Mouse (Mus musculus) liver, embryonic 14 days (tissue): ENCODE results near the gene Gm20449. TPM values are rescaled to one million over a fixed set of nuclear protein-coding genes. Genes with fewer than 3 reads are reported as not detected.

ENCODE experiments used
- polyA plus RNA-seq: library from polyadenylated mRNA; depleted of rRNA; stranded (reverse); fragments of >200 nt; gene quantifications from 2 replicates; pipeline ENCODE4 v1.2.3, GENCODE M21; 2012; rRNA removed

The Gm20449 gene
- polyA plus RNA-seq, result 0.01 TPM in 1 of 2 replicates, not detected in the other

DNA sequence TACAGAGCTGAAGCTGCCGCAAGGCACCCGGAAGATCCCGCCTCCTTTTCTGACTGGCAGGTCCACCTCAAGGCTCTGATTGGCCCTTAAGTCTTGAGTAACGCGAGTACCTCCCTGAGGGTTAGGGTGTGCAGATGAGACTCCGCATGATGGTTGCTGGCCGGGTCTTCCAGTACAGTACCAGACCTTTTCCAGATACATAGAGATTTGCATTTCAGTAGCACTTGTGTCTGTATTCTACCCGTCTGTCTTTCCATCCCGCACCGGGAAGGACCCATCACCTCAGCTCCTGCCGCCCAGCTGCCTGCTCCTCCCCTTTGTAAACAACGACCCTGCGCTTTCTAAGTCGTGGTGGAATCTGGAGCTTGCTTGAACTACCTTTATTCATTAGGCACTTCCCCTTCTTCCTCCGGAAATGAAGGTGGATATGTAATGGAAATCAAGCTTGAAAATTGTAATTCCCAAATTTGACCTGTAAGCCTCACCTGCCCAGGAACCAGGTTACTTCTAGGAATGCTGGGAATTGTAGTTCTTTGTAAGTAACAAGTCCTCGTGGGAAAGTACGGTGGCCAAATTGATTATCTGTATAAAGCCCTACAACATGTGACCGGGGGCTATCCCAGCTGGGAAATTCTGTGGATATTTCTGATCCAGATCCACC is at the start of gene Gm20449, which contains the start of gene AW146154:
Gene Gm20449 (minus strand): TSS at position 29 of the 661 bp plus-strand sequence.
Gene AW146154 (minus strand): TSS at position 502 of the 661 bp plus-strand sequence.

GRCm38 (mm10) chr7:41448596-41448995 is 50.6 kb downstream of the Gm20449 start, which contains the start of gene Vmn2r57:
TSS of gene Vmn2r57 (minus strand) at chr7:41448696.

DNA sequence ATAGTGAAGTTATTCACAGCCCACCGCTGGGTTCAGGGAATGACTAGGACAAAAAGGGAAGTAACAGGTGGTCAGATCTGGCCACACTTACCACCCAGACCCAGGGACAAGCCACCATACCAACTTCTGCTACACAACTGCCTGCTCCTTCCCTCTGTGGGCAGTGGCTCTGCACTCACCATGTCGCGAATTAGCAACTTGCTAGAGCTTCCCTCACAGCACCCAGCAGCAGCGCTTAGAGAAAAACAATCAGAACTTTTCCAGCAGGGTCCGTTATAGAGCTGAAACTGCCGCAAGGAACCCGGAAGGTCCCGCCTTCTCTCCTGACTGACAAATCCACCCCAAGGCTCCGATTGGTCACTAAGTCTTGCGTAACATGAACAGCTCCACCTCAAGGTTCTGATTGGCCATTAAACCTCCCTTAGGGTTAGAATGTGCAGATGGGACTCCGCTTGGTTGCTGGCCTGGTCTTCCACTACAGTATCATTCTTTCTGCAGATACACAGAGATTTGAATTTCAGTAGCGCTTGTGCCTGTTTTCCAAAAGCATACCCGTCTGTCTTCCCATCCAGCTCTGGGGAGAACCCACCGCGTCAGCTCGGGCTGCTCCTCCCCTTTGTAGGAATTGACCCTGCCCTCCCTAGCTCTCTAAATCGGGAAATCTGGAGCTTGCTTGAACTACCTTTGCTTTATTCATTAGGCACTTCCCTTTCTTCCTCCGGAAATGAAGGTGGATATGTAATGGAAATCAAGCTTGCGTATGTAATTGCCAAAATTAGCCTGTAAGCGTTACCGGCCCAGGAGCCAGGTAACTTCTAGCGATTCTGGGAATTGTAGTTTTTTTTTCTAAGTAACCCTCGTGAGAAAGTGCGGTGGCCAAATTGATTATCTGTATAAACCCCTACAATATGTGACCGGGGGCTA is 105.9 kb downstream of the Gm20449 start, which contains the start of gene AI987944:
Gene AI987944 (minus strand): TSS at position 332 of the 924 bp plus-strand sequence.

Other genes with a start within 250 kb of the Gm20449 start
- 2.5 and 2.9 TPM in 2 replicates for gene AI987944, start 106.0 kb downstream of the Gm20449 start, polyA plus RNA-seq
- gene Vmn2r57, start 50.7 kb downstream of the Gm20449 start, polyA plus RNA-seq, result 0.02 TPM in 2 replicates
- gene AW146154, start 473 bp upstream of the Gm20449 start, polyA plus RNA-seq, result 1.8 and 2.6 TPM in 2 replicates
- gene Gm6871, start 74.2 kb upstream of the Gm20449 start, polyA plus RNA-seq, result not detected in 2 replicates
- gene 2610021A01Rik, start 99.8 kb upstream of the Gm20449 start, polyA plus RNA-seq, result 3.9 and 4.0 TPM in 2 replicates
- 2.0 and 2.3 TPM in 2 replicates for gene Zfp788, start 133.8 kb upstream of the Gm20449 start, polyA plus RNA-seq